Mouse (Mus musculus) lung, embryonic 16.5 days (tissue): ENCODE data around the gene Clnk. TPM values are rescaled to one million over a fixed set of nuclear protein-coding genes. Genes with fewer than 3 reads are reported as not detected.

Experiments
- ATAC-seq: fragments of 200-750 bp; cut with Nextera tagmentation; 2 replicates; pipeline ENCODE4 v1.8.0; 2017; ENCODE audit warnings: low read depth, mild to moderate bottlenecking, moderate library complexity
- H3K27ac ChIP-seq: fragments of 300-500 bp; sonication (generic); 2 replicates; pipeline ENCODE4 v1.5.1; 2014; ENCODE audit warnings: mild to moderate bottlenecking, control low read depth, low read length
- H3K27me3 ChIP-seq: fragments of 300-500 bp; sonication (generic); 2 replicates; pipeline ENCODE4 v1.6.1; 2014; ENCODE audit warnings: low read depth, low read length, mixed read lengths; ENCODE audit not compliant: control insufficient read depth, insufficient read depth
- H3K36me3 ChIP-seq: fragments of 300-500 bp; sonication (generic); 2 replicates; pipeline ENCODE4 v1.6.1; 2014; ENCODE audit warnings: low read length; ENCODE audit not compliant: control insufficient read depth, insufficient read depth
- H3K4me1 ChIP-seq: fragments of 300-500 bp; sonication (generic); replicated peaks from 2 replicates; pipeline ENCODE4 v1.6.1; 2014; ENCODE audit warnings: low read length, mixed read lengths; ENCODE audit not compliant: control insufficient read depth, insufficient read depth
- H3K4me2 ChIP-seq: fragments of 300-500 bp; sonication (generic); 2 replicates; pipeline ENCODE4 v1.6.1; 2014; ENCODE audit warnings: low read depth, low read length, control low read depth
- H3K4me3 ChIP-seq: fragments of 300-500 bp; sonication (generic); 2 replicates; pipeline ENCODE4 v1.5.1; 2014; ENCODE audit warnings: mild to moderate bottlenecking, low read length, control low read depth
- H3K9ac ChIP-seq: fragments of 300-500 bp; sonication (generic); 2 replicates; pipeline ENCODE4 v1.6.1; 2014; ENCODE audit warnings: low read length, control low read depth
- H3K9me3 ChIP-seq: fragments of 300-500 bp; sonication (generic); 2 replicates; pipeline ENCODE4 v1.6.1; 2016; ENCODE audit warnings: low read length; ENCODE audit not compliant: control insufficient read depth
- WGBS: fragments of 180-500 bp; shearing (Covaris S2); extraction: QIAGEN DNeasy Blood & Tissue Kit; methylation state at CpG from one replicate; pipeline ENCODE4 v1.1.7; 2014; 5-methylcytosine and 5-hydroxymethylcytosine counted together
- polyA plus RNA-seq: library from polyadenylated mRNA; unstranded; fragments of >200 nt; fragmentation: Nextera tagmentation; extraction: Ambion mirVana; gene quantifications from 2 replicates; pipeline ENCODE4 v1.2.1, GENCODE M21; 2015

Gene Clnk
- polyA plus RNA-seq, 1 experiment from 2014 or later: not detected

DNA sequence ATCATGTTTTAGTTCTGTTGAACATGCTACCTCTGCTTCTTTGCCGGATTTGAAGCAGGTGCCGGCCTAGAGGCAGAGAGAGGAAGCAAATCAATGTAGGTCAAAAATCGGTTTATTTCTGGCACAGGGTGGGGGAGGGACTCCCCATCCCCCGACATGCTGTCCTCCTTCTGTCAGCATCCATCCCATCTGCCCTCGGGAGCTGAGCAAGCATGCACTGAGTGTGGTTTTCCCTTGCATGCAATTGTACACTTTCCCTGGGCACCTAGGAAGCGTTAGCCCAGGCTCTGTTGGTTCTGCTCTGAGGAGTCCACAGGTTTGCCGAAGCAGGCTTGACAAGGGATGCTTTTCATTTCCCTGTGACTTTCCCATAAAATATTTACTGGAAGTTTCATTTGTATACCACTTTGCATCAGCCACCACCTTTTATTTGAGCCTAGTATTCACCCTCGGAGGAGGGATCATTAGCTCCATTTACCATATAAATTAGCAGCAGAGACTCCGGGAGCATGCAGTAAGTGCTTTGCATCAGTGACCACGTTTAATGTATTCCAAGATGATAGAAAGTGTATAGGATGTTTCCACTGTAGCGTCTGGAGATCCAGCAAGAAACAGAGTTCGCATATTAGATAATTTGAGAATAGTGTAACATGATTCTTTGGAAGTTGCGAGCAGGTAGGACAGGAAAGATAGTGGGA, 14.2 kb downstream of the Clnk start:
- Histone ChIP-seq H3K27ac (no peak overlapping the region), H3K27me3 (no peaks in the 10 kb centered on the region), H3K36me3 (no peaks in the 10 kb centered on the region), H3K9me3 (no peaks in the 10 kb centered on the region), H3K4me2 (no peak overlapping the region), H3K4me1 (no peaks in the 10 kb centered on the region), H3K9ac (no peak overlapping the region), H3K4me3 (no peak overlapping the region)
- 66% methylated on average over 13 of the region's 13 CpGs for WGBS
- no peak for ATAC-seq

DNA sequence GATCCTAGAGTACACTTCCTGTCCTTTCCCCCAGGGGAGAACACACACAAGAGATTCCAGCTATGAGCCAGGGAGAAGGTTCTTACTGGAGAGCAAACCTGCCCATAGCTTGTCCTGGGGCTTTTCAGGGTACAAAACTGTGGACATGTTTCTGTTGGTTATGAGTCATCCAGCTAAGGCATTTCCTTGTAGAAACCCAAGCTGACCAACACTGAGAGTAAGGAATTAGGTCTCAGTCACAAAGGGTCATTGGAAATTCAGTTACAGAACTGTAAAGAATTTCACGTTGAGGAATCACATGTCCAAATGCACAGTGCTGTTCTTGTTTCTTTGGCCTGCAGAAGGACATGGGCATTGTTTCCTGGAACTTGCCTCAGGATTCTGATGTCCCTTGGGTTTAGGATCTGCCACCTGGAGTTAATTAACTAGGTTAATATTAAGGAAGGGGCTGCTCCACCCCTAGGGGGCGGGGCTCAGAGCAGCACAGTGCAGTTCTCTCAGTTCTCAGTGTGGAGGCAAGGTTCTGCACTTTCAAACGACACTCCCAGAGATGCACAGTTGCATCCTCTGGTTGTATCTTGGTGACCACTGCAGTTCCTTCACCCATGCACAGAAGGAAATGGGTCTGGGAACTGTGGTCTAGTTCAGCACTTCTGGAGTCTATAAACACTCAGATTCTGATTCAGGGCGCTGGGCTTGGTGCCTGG, 18.4 kb downstream of the Clnk start:
- no peak overlapping the region for H3K9ac ChIP-seq
- no peaks in the 10 kb centered on the region for H3K4me1 ChIP-seq
- H3K27ac ChIP-seq: no peak overlapping the region
- no peak overlapping the region for H3K4me2 ChIP-seq
- ATAC-seq: no peak
- H3K36me3 ChIP-seq: no peaks in the 10 kb centered on the region
- 47% methylated on average over 4 of the region's 4 CpGs for WGBS
- no peak overlapping the region for H3K4me3 ChIP-seq
- H3K9me3 ChIP-seq: no peaks in the 10 kb centered on the region
- no peaks in the 10 kb centered on the region for H3K27me3 ChIP-seq

DNA sequence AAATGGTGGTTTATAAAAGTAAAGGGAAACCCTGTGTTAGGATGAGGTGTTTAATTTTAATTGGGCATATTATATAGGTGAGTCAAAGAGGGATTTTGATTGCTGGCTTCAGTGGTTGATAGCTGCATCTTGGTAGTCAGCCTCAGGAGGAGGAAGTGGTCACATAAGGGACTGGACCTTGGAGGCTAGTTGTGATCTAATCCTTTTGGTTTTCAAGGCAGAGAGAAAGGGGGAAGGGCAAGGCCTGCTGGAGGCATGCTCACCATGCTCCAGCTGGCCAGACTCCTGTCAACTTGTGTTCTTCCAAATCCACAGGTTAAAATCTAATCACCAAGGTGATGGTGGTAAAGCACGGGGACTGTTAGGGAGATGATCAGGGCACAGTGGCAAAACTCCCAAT, 19.0 kb downstream of the Clnk start:
- H3K4me2 ChIP-seq: no peak overlapping the region
- ATAC-seq: no peak
- no peaks in the 10 kb centered on the region for H3K9me3 ChIP-seq
- no peaks in the 10 kb centered on the region for H3K36me3 ChIP-seq
- 75% methylated on average over 1 of the region's 1 CpGs for WGBS
- no peaks in the 10 kb centered on the region for H3K27me3 ChIP-seq
- H3K9ac ChIP-seq: no peak overlapping the region
- H3K27ac ChIP-seq: no peak overlapping the region
- no peak overlapping the region for H3K4me3 ChIP-seq
- H3K4me1 ChIP-seq: no peaks in the 10 kb centered on the region

DNA sequence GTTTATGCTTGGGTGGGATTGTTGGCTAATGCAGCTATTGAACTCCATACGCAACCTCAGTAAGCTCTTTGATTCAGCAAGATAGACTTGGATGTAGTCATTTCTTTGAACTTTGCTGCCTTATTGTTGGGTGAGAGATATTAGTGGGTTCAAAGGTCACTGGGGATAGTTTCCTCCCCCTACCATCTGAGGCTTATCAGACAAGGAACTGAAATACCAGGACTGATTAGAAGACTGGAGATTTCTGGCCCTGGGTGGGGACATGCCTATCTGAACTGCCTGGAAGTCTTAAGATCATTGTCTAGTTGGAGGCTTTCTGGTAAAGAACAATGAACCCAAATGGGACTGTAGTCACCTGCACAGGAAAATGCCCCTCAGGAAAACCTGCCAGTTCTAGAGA, 26.4 kb downstream of the Clnk start:
- Histone ChIP-seq H3K36me3 (no peaks in the 10 kb centered on the region), H3K4me2 (no peak overlapping the region), H3K9me3 (no peaks in the 10 kb centered on the region), H3K9ac (no peak overlapping the region), H3K4me1 (no peaks in the 10 kb centered on the region), H3K27me3 (no peaks in the 10 kb centered on the region), H3K27ac (no peak overlapping the region), H3K4me3 (no peak overlapping the region)
- ATAC-seq: no peak
- 84% methylated on average over 1 of the region's 1 CpGs for WGBS

DNA sequence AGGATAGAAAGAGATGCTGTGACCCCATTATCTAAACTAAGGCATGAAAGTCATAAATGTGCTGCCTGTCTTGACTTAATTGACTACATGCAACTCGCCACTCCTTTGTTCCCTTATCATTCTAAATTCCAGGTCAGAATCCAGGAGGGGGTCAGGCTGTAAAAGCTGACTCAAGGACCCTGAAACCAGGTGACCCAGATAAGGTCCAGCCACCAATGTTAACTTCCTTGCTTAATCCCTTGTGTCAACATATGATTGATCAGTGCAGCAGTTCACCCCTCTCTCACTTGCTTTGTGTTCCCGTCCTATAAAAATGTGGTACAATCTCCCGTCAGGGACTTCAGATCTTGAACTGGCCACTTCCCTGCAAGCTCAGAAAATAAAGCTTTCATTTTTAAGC, 31.1 kb downstream of the Clnk start:
- no peaks in the 10 kb centered on the region for H3K27me3 ChIP-seq
- WGBS: 31% methylated on average over 3 of the region's 3 CpGs
- H3K27ac ChIP-seq: no peak overlapping the region
- no peak overlapping the region for H3K9ac ChIP-seq
- no peaks in the 10 kb centered on the region for H3K36me3 ChIP-seq
- no peaks in the 10 kb centered on the region for H3K4me1 ChIP-seq
- no peaks in the 10 kb centered on the region for H3K9me3 ChIP-seq
- ATAC-seq: no peak
- no peak overlapping the region for H3K4me3 ChIP-seq
- H3K4me2 ChIP-seq: no peak overlapping the region

DNA sequence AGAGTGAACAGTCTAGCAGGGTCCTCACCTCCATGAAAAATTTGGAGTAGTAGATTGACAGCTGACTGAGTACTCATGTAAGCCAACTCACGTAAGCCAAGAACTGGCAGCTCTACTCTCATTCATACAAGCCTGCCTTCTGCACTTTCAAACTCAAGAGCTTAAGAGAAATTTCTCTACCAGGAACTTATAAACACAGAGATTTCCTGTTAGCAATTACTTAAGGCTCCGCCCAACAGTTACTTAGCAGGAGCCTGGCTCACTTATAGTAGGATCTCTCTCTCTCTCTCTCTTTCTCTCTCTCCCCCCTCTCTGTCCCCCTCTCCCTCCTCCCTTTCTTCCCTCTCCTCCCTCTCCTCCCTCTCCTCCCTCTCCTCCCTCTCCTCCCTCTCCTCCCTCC, 32.3 kb downstream of the Clnk start:
- no peak for ATAC-seq
- no peak overlapping the region for H3K27ac ChIP-seq

DNA sequence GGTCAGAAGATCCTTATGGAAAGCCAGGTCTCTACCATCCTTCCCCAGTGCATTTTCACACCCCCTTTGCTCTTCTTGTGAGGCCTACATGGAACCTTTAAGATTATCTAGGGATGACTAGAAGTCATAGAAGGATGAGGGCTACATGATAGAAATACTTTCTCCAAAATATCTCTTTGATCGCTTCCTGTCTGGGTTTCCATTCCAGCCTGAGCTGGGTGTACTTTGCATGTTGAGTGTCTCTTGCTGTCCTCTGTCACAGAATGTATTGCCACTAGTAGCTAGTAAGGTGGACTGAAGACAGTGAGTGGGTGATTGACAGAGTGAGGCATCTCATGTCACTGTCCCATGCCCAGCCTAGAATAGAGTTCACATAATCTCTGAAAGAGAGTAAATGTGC, 36.6 kb downstream of the Clnk start:
- Histone ChIP-seq H3K36me3 (no peaks in the 10 kb centered on the region), H3K4me3 (no peak overlapping the region), H3K4me2 (no peak overlapping the region), H3K4me1 (no peaks in the 10 kb centered on the region), H3K27ac (no peak overlapping the region), H3K27me3 (no peaks in the 10 kb centered on the region), H3K9ac (no peak overlapping the region), H3K9me3 (no peaks in the 10 kb centered on the region)
- ATAC-seq: no peak
- WGBS: 91% methylated on average over 1 of the region's 1 CpGs

More for the DNA sequence above, 32.3 kb downstream of the Clnk start:
- Histone ChIP-seq H3K4me2 (no peak overlapping the region), H3K9me3 (no peaks in the 10 kb centered on the region), H3K27me3 (no peaks in the 10 kb centered on the region), H3K9ac (no peak overlapping the region), H3K4me3 (no peak overlapping the region), H3K4me1 (no peaks in the 10 kb centered on the region), H3K36me3 (no peaks in the 10 kb centered on the region)
- 53% methylated on average over 2 of the region's 2 CpGs for WGBS

DNA sequence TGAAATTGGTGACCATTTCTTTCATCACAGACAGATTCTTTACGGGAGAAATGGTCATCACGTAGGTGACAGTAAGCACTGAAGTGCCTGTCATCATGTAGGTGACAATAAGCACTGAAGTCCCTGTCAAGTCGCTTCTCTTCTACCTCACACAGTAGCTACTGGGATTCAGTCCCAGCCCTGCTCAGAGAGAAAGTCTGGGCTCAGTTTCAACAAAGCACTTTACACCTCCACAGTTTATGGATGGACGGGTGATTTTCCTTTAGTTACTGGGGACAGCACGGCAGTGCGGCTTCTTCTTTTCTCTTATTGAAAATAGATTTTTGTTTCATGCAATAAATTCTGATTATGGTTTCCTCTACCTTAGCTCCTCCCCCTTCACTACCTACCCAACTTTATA, 49.3 kb downstream of the Clnk start:
- H3K9me3 ChIP-seq: no peaks in the 10 kb centered on the region
- H3K36me3 ChIP-seq: no peaks in the 10 kb centered on the region
- no peaks in the 10 kb centered on the region for H3K27me3 ChIP-seq
- H3K9ac ChIP-seq: no peak overlapping the region
- ATAC-seq: no peak
- H3K4me1 ChIP-seq: no peaks in the 10 kb centered on the region
- H3K4me3 ChIP-seq: no peak overlapping the region
- H3K27ac ChIP-seq: no peak overlapping the region
- WGBS: 73% methylated on average over 6 of the region's 6 CpGs
- H3K4me2 ChIP-seq: no peak overlapping the region

DNA sequence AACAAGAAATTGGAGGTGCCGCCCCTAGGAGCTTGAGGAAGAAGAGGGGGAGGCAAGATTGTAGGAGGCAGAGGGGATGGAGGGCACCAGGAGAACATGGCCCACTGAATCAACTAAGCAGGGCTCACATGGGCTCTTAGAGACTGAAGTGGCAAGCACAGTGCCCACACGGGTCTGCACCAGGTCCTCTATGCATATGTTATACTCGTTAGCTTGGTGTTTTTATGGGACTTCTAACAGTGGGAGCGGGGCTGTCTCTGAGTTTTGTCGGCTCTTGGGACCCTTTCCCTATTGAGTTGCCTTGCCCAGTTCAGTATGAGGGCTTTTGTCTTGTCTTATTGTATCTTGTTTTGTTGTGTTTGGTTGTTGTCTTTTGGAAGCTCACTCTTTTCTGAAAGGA, 50.0 kb downstream of the Clnk start:
- Histone ChIP-seq H3K27me3 (no peaks in the 10 kb centered on the region), H3K4me3 (no peak overlapping the region), H3K4me1 (no peaks in the 10 kb centered on the region), H3K4me2 (no peak overlapping the region), H3K9me3 (no peaks in the 10 kb centered on the region), H3K9ac (no peak overlapping the region), H3K27ac (no peak overlapping the region), H3K36me3 (no peaks in the 10 kb centered on the region)
- ATAC-seq: no peak
- 81% methylated on average over 5 of the region's 5 CpGs for WGBS
